Mouse (Mus musculus) midbrain, postnatal 0 days (tissue): ENCODE results near the gene Naa25. TPM values are rescaled to one million over a fixed set of nuclear protein-coding genes. Genes with fewer than 3 reads are reported as not detected.

Experiments used
- ATAC-seq: fragments of 200-750 bp; cut with Nextera tagmentation; 2 replicates; pipeline ENCODE4 v1.8.0; 2017; ENCODE audit warnings: moderate number of reproducible peaks, mild to moderate bottlenecking, moderate TSS enrichment, moderate library complexity; ENCODE audit not compliant: low FRiP score
- DNase-seq: peaks from one replicate; pipeline ENCODE4 v3.0.0-alpha.2; 2015; ENCODE audit warnings: low spot score
- H3K27ac ChIP-seq: fragments of 300-500 bp; sonication (generic); 2 replicates; pipeline ENCODE4 v1.5.1; 2014; ENCODE audit warnings: low read depth, mild to moderate bottlenecking, low read length, mixed read lengths
- H3K27me3 ChIP-seq: fragments of 300-500 bp; sonication (generic); 2 replicates; pipeline ENCODE4 v1.6.1; 2014; ENCODE audit warnings: low read length, control low read depth, mixed read lengths; ENCODE audit not compliant: insufficient read depth
- H3K36me3 ChIP-seq: fragments of 300-500 bp; sonication (generic); 2 replicates; pipeline ENCODE4 v1.6.1; 2014; ENCODE audit warnings: low read length, control low read depth, mixed read lengths; ENCODE audit not compliant: insufficient read depth
- H3K4me1 ChIP-seq: fragments of 300-500 bp; sonication (generic); 2 replicates; pipeline ENCODE4 v1.6.1; 2014; ENCODE audit warnings: mild to moderate bottlenecking, control low read depth, antibody characterized with exemption, low read length, mixed read lengths; ENCODE audit not compliant: insufficient read depth
- H3K4me2 ChIP-seq: fragments of 300-500 bp; sonication (generic); 2 replicates; pipeline ENCODE4 v1.6.1; 2014; ENCODE audit warnings: low read depth, mild to moderate bottlenecking, low read length, mixed read lengths; ENCODE audit not compliant: poor library complexity, severe bottlenecking
- H3K4me3 ChIP-seq: fragments of 300-500 bp; sonication (generic); 2 replicates; pipeline ENCODE4 v1.5.1; 2014; ENCODE audit warnings: low read depth, mild to moderate bottlenecking, low read length, moderate library complexity
- H3K9ac ChIP-seq: fragments of 300-500 bp; sonication (generic); replicated peaks from 2 replicates; pipeline ENCODE4 v1.6.1; 2014; ENCODE audit warnings: mild to moderate bottlenecking, low read length, moderate library complexity, mixed read lengths; ENCODE audit not compliant: poor library complexity, severe bottlenecking
- H3K9me3 ChIP-seq: fragments of 300-500 bp; sonication (generic); 2 replicates; pipeline ENCODE4 v1.6.1; 2016; ENCODE audit warnings: low read length, control low read depth
- CTCF ChIP-seq: IDR thresholded peaks from 2 replicates; pipeline ENCODE4 v1.5.1; 2016; ENCODE audit warnings: antibody characterized with exemption, mild to moderate bottlenecking
- WGBS: fragments of 180-500 bp; shearing (Covaris S2); extraction: QIAGEN DNeasy Blood & Tissue Kit; methylation state at CpG from one replicate; pipeline ENCODE4 v1.1.7; 2014; 5-methylcytosine and 5-hydroxymethylcytosine counted together
- polyA plus RNA-seq: library from polyadenylated mRNA; unstranded; fragments of >200 nt; fragmentation: Nextera tagmentation; extraction: Ambion mirVana; gene quantifications from 2 replicates; pipeline ENCODE4 v1.2.1, GENCODE M21; 2015
- total RNA-seq: library from RNA; depleted of rRNA; stranded (reverse); fragments of >200 nt; gene quantifications from 2 replicates; pipeline ENCODE4 v1.2.3, GENCODE M21; 2014; rRNA removed

The Naa25 gene
- total and polyA plus RNA-seq, 2 experiments from 2014 or later: 37.8 to 45.1 TPM

DNA sequence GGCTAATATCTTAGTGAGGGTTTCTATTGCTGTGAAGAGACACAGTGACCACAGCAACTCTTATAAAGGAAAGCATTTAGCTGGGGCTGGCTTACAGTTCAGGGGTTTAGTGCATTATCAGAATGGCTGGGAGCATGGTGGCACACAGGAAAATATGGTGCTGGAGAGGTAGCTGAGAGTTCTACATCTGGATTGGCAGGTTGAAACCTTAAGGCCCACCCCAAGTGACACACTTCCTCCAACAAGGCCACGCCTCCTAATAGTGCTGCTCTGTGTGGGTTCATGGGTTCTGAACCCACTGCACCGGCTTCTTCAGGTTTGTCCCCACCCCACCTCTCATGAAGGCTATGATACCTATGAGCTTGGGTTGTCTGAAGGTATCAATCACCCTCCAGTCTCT is 74.7 kb downstream of the Naa25 start:
- H3K27me3 ChIP-seq: no peaks in the 10 kb centered on the region
- no peak overlapping the region for H3K9ac ChIP-seq
- H3K27ac ChIP-seq: no peak overlapping the region
- ATAC-seq (no peak), DNase-seq (no peak)
- H3K9me3 ChIP-seq: no peaks in the 10 kb centered on the region
- no peaks in the 10 kb centered on the region for H3K4me1 ChIP-seq
- no peak overlapping the region for H3K4me2 ChIP-seq
- H3K36me3 ChIP-seq: no peaks in the 10 kb centered on the region
- TF ChIP-seq CTCF: no peak
- no peak overlapping the region for H3K4me3 ChIP-seq
- WGBS: 82% methylated on average over 2 of the region's 2 CpGs

DNA sequence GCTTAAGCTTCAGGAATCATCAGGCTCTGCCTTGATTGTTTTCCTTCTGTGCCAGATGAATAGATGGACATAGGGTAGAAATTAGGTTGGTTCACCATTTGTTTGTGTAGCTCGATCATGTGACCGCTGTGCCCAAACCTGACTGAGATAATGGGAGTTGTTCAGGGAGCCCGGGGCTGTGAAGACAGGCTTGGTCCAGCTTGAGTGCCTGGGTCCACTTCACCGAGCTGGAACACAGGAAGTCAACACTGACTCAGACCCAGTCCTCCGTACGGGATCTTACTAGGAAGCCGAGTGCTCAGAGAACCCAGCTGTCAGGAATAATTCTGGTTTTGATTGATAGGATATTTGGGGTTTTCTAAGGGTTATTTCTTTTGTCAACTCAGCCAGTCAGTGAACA is 76.9 kb downstream of the Naa25 start:
- no peak overlapping the region for H3K27ac ChIP-seq
- TF ChIP-seq CTCF: no peak
- H3K27me3 ChIP-seq: no peaks in the 10 kb centered on the region
- H3K4me3 ChIP-seq: no peak overlapping the region
- no peak overlapping the region for H3K9ac ChIP-seq
- no peak for DNase-seq
- H3K4me1 ChIP-seq: no peaks in the 10 kb centered on the region
- no peak overlapping the region for H3K4me2 ChIP-seq
- ATAC-seq: no peak
- 71% methylated on average over 7 of the region's 7 CpGs for WGBS
- no peaks in the 10 kb centered on the region for H3K9me3 ChIP-seq
- no peaks in the 10 kb centered on the region for H3K36me3 ChIP-seq

DNA sequence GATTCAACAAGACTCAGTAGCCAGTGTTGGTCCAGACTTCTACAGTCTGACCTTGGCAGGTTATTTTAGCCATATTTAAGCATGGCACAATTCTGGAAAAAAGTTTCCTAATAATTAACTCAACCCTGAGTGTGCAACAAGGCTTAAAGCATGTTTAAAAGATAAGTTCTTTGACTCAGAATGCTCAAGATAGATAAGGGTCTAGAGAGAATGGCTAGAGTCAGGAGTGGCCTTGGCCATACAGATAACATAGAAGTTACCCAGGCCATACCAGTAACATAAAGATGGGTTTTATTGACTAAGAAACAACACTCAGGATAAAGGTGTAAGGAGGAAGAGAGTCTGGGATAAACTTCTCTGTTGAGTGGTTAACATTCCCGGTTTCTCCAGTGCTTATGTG is 78.3 kb downstream of the Naa25 start:
- Histone ChIP-seq H3K27me3 (no peaks in the 10 kb centered on the region), H3K9ac (no peak overlapping the region), H3K36me3 (no peaks in the 10 kb centered on the region), H3K4me1 (no peaks in the 10 kb centered on the region), H3K4me3 (no peak overlapping the region), H3K9me3 (no peaks in the 10 kb centered on the region), H3K27ac (no peak overlapping the region), H3K4me2 (no peak overlapping the region)
- 89% methylated on average over 1 of the region's 1 CpGs for WGBS
- TF ChIP-seq CTCF: no peak
- no peak for ATAC-seq
- no peak for DNase-seq

DNA sequence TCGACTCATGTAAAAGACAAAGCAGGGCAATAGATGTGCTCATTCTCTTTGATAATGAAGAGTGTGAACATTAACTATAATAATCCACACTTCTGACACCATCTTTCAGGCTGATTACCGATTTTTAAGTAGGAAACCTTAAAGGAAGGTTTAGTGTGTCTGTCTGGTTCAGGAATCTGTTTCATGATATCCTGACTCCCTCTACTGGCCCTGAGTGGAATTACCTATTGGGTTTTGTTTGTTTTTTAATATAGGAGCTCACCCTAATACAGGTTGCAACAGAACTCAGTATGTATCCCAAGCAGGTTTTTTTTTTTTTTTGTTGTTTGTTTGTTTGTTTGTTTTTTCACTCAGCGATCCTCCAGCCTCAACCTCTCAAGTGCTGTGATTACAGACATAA is 79.9 kb downstream of the Naa25 start:
- no peak for ATAC-seq
- H3K27ac ChIP-seq: no peak overlapping the region
- 33% methylated on average over 3 of the region's 3 CpGs for WGBS

DNA sequence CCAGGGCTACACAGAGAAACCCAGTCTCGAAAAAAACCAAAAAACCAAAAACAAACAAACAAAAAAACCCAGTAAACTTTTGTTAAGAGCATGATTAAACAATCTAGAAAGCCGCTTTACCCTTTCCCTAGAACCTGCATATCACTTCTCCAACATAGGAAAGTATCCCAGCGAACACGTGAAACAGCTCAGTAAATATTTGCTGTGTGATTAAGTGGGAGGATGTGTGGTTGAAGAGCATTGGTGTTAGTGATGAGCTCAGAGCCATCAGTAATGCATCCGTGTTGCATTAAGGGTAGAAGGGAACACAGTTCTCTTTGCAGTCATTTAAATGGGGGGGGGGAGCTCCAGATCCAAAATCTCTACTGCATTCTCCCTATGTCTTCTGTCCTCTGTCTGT is 87.1 kb downstream of the Naa25 start:
- H3K4me3 ChIP-seq: no peak overlapping the region
- ATAC-seq: no peak
- no peaks in the 10 kb centered on the region for H3K27me3 ChIP-seq
- WGBS: 83% methylated on average over 5 of the region's 5 CpGs
- H3K9me3 ChIP-seq: no peaks in the 10 kb centered on the region
- no peak overlapping the region for H3K9ac ChIP-seq
- no peaks in the 10 kb centered on the region for H3K36me3 ChIP-seq
- no peak for TF ChIP-seq CTCF
- no peak for DNase-seq
- no peaks in the 10 kb centered on the region for H3K4me1 ChIP-seq
- no peak overlapping the region for H3K27ac ChIP-seq
- H3K4me2 ChIP-seq: no peak overlapping the region

More for the DNA sequence above, 79.9 kb downstream of the Naa25 start:
- H3K9ac ChIP-seq: no peak overlapping the region
- DNase-seq: peak; percentile 86
- peak; percentile 85 for TF ChIP-seq CTCF
- H3K4me1 ChIP-seq: no peaks in the 10 kb centered on the region
- H3K36me3 ChIP-seq: no peaks in the 10 kb centered on the region
- H3K4me3 ChIP-seq: no peak overlapping the region
- no peaks in the 10 kb centered on the region for H3K9me3 ChIP-seq
- H3K27me3 ChIP-seq: no peaks in the 10 kb centered on the region
- H3K4me2 ChIP-seq: no peak overlapping the region

DNA sequence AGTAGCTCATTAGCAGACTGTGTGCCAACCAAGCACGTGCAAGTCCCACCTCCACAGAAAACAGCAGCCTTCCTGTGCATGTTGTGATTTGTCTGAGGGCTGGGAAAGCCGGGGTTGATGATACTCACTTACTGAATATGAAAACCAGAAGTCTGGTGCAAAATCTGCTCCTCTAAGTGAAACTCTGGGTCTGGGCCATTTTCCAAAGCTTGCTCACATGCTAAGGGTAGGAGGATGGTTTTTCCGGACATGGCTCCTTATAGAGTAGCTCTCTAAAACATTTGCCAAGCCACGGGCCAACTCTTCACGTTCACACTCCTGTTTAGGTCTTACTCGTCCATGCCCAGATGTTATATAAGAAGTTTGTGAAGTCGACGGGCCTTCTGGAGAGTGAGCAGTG is 95.6 kb downstream of the Naa25 start:
- no peak for DNase-seq

More for the DNA sequence above, 95.6 kb downstream of the Naa25 start:
- Histone ChIP-seq H3K4me1 (no peaks in the 10 kb centered on the region), H3K4me2 (no peak overlapping the region), H3K36me3 (no peaks in the 10 kb centered on the region), H3K27ac (no peak overlapping the region), H3K27me3 (no peaks in the 10 kb centered on the region), H3K4me3 (no peak overlapping the region), H3K9me3 (no peaks in the 10 kb centered on the region), H3K9ac (no peak overlapping the region)
- ATAC-seq: no peak
- no peak for TF ChIP-seq CTCF
- WGBS: 80% methylated on average over 8 of the region's 8 CpGs

Other genes starting within 250 kb of the Naa25 start
- 53.9 and 54.4 TPM in 2 replicates for gene Ptpn11, start 206.5 kb upstream of the Naa25 start, total RNA-seq
- 23.1 and 24.8 TPM in 2 replicates for gene Ptpn11, start 206.5 kb upstream of the Naa25 start, polyA plus RNA-seq
- gene Rpl6, start 193.5 kb upstream of the Naa25 start, total RNA-seq: 463 and 476 TPM in 2 replicates
- gene Rpl6, start 193.5 kb upstream of the Naa25 start, polyA plus RNA-seq: 360 and 362 TPM in 2 replicates
- gene Hectd4, start 177.7 kb upstream of the Naa25 start, total RNA-seq: 141 and 153 TPM in 2 replicates
- 16.4 and 17.9 TPM in 2 replicates for gene Hectd4, start 177.7 kb upstream of the Naa25 start, polyA plus RNA-seq
- gene Trafd1, start 12.3 kb upstream of the Naa25 start, total RNA-seq: 98.2 and 110 TPM in 2 replicates
- gene Trafd1, start 12.3 kb upstream of the Naa25 start, polyA plus RNA-seq: 119 and 124 TPM in 2 replicates
- 0.66 and 4.6 TPM in 2 replicates for gene Tmem116, start 54.0 kb downstream of the Naa25 start, total RNA-seq
- 2.0 and 2.5 TPM in 2 replicates for gene Tmem116, start 54.0 kb downstream of the Naa25 start, polyA plus RNA-seq
- 70.8 and 86.6 TPM in 2 replicates for gene Erp29, start 54.6 kb downstream of the Naa25 start, total RNA-seq
- gene Erp29, start 54.6 kb downstream of the Naa25 start, polyA plus RNA-seq: 187 and 202 TPM in 2 replicates
- not detected in 2 replicates for gene Adam1b, start 105.5 kb downstream of the Naa25 start, total RNA-seq
- gene Adam1b, start 105.5 kb downstream of the Naa25 start, polyA plus RNA-seq: not detected in 2 replicates
- 17.0 and 21.0 TPM in 2 replicates for gene Adam1a, start 147.5 kb downstream of the Naa25 start, total RNA-seq
- gene Adam1a, start 147.5 kb downstream of the Naa25 start, polyA plus RNA-seq: 1.8 and 2.4 TPM in 2 replicates
- 0.71 TPM in 1 of 2 replicates, not detected in the other for gene Gm42878, start 147.5 kb downstream of the Naa25 start, total RNA-seq
- gene Gm42878, start 147.5 kb downstream of the Naa25 start, polyA plus RNA-seq: not detected in 2 replicates
- 72.7 and 78.0 TPM in 2 replicates for gene Mapkapk5, start 148.0 kb downstream of the Naa25 start, total RNA-seq
- gene Mapkapk5, start 148.0 kb downstream of the Naa25 start, polyA plus RNA-seq: 45.3 and 45.8 TPM in 2 replicates
- gene Aldh2, start 195.9 kb downstream of the Naa25 start, total RNA-seq: 104 TPM in 2 replicates
- gene Aldh2, start 195.9 kb downstream of the Naa25 start, polyA plus RNA-seq: 139 and 147 TPM in 2 replicates
- 2.0 and 2.1 TPM in 2 replicates for gene Acad12, start 221.0 kb downstream of the Naa25 start, total RNA-seq
- 1.8 and 2.1 TPM in 2 replicates for gene Acad12, start 221.0 kb downstream of the Naa25 start, polyA plus RNA-seq